Comparison of ENCODE assay signal across 30 mouse cellular contexts in genomic region chr2:29752397-29752796, GRCm38 (mm10). TPM values are rescaled to one million over a fixed set of nuclear protein-coding genes. Genes with fewer than 3 reads are reported as not detected.
DNase-seq lines count a peak whose midpoint lies in the region; ATAC-seq and TF ChIP-seq lines count a peak whose summit lies in the region.
"Had no signal": no experiment of that assay in that cellular context is flagged by ENCODE, and none has a peak within 500 bp of the region (broad histone marks: within the 10 kb centered on the region; RNA-seq: fewer than 3 reads in every experiment).

No protein-coding gene starts in this region.

- no peak for ATAC-seq in kidney, postnatal 0 days (replicated peaks; ENCODE audit: low FRiP score, low read depth)
- no peak for ATAC-seq in stomach, postnatal 0 days (ENCODE audit: low FRiP score, low TSS enrichment)
- ATAC-seq: activated CD4-positive, CD25-positive, alpha-beta regulatory T cell, adult 4 months; forebrain, embryonic 13.5 days; forebrain, embryonic 15.5 days; forebrain, postnatal 0 days had no signal

- H3K4me2 ChIP-seq in kidney, postnatal 0 days (ENCODE audit: low read length) = no peak overlapping the region
- H3K4me2 ChIP-seq in stomach, postnatal 0 days (replicated peaks; ENCODE audit: low read depth) = no peak overlapping the region
- H3K4me2 ChIP-seq: forebrain, embryonic 15.5 days had no signal

- H3K9ac ChIP-seq in kidney, postnatal 0 days (ENCODE audit: low read depth, low read length) = no peak overlapping the region
- no peak overlapping the region for H3K9ac ChIP-seq in ES-Bruce4 (ENCODE audit: low read depth, poor library complexity, severe bottlenecking)
- H3K9ac ChIP-seq in stomach, postnatal 0 days (ENCODE audit: low read length) = no peak overlapping the region
- H3K9ac ChIP-seq: embryonic facial prominence, embryonic 12.5 days; forebrain, embryonic 13.5 days; forebrain, embryonic 15.5 days; forebrain, postnatal 0 days had no signal

- no peak overlapping the region for H3K4me3 ChIP-seq in kidney, postnatal 0 days (replicated peaks; ENCODE audit: low read depth, low read length)
- H3K4me3 ChIP-seq in ES-Bruce4 (ENCODE audit: low read depth, low read length) = no peak overlapping the region
- no peak overlapping the region for H3K4me3 ChIP-seq in stomach, postnatal 0 days (ENCODE audit: low read depth, low read length)
- H3K4me3 ChIP-seq: embryonic facial prominence, embryonic 12.5 days; forebrain, embryonic 13.5 days; forebrain, embryonic 15.5 days had no signal

- peak overlapping the region; percentile 68; the same call in 1 of the 2 replicates for H3K27ac ChIP-seq in kidney, postnatal 0 days
- H3K27ac ChIP-seq in ES-Bruce4 (ENCODE audit: insufficient read depth, low read length) = no peak overlapping the region
- H3K27ac ChIP-seq in stomach, postnatal 0 days (replicated peaks) = 0 out of 2 replicates have a peak overlapping the region, but pooled peaks have one; percentile 83
- H3K27ac ChIP-seq: embryonic facial prominence, embryonic 10.5 days; embryonic facial prominence, embryonic 12.5 days; forebrain, embryonic 13.5 days; forebrain, embryonic 15.5 days had no signal

- DNase-seq in kidney, postnatal 0 days (ENCODE audit: low spot score) = no peak
- DNase-seq in kidney, adult 9 months = no peak
- DNase-seq in R1 (ENCODE audit: low read depth, low spot score) = peak; percentile 57
- DNase-seq in stomach, postnatal 0 days (ENCODE audit: low spot score) = no peak
- DNase-seq in cerebellum, adult 11-12 months = no peak
- no peak for DNase-seq in frontal cortex, postnatal 36 days (ENCODE audit: low spot score in 2 of 2)
- no peak for DNase-seq in left cerebral cortex, adult 8-10 months (ENCODE audit: low spot score in 2 of 2)
- DNase-seq: adrenal gland, adult 8-10 months; adrenal gland, postnatal 14 days; cerebellum, adult 11 months; cerebellum, adult 2 months; cerebellum, adult 9-10 months; cerebellum, postnatal 10 days; cerebellum, postnatal 25 days; forebrain, postnatal 0 days had no signal

- H3K27me3 ChIP-seq in kidney, postnatal 0 days (ENCODE audit: insufficient read depth, low read length) = peaks cover 15% of the 10 kb centered on the region; the same call in 1 of the 2 replicates
- H3K27me3 ChIP-seq in ES-Bruce4 (ENCODE audit: control insufficient read depth, insufficient read depth, low read length, poor library complexity, severe bottlenecking) = no peaks in the 10 kb centered on the region
- H3K27me3 ChIP-seq in stomach, postnatal 0 days (ENCODE audit: control insufficient read depth, insufficient read depth, low read length) = no peaks in the 10 kb centered on the region; the same call in 1 of the 2 replicates
- H3K27me3 ChIP-seq: Patski had no signal

- WGBS in kidney, postnatal 0 days = 92% methylated on average over 5 of the region's 5 CpGs
- WGBS in stomach, postnatal 0 days = 89% methylated on average over 5 of the region's 5 CpGs

- H3K9me3 ChIP-seq in kidney, postnatal 0 days (replicated peaks; ENCODE audit: low read length) = no peaks in the 10 kb centered on the region
- peaks cover 5% of the 10 kb centered on the region; the same call in 1 of the 2 replicates for H3K9me3 ChIP-seq in ES-Bruce4 (replicated peaks; ENCODE audit: control insufficient read depth, insufficient read depth, low read length, poor library complexity, severe bottlenecking)
- H3K9me3 ChIP-seq in stomach, postnatal 0 days (ENCODE audit: control insufficient read depth, low read length) = no peaks in the 10 kb centered on the region
- H3K9me3 ChIP-seq: forebrain, embryonic 13.5 days had no signal

- TF ChIP-seq CTCF in kidney, postnatal 0 days (IDR thresholded peaks at IDR 0.05; ENCODE audit: low read depth) = no peak
- TF ChIP-seq CTCF in ES-Bruce4 (IDR thresholded peaks at IDR 0.05; ENCODE audit: low read depth, low read length) = peak; percentile 2
- TF ChIP-seq CTCF in stomach, postnatal 0 days (IDR thresholded peaks at IDR 0.05; ENCODE audit: low read depth) = no peak

- peaks cover 11% of the 10 kb centered on the region; the same call in 1 of the 2 replicates for H3K4me1 ChIP-seq in kidney, postnatal 0 days (replicated peaks; ENCODE audit: insufficient read depth, low read length)
- peaks cover 2% of the 10 kb centered on the region for H3K4me1 ChIP-seq in ES-Bruce4 (ENCODE audit: control insufficient read depth, insufficient read depth, low read length)
- no peaks in the 10 kb centered on the region for H3K4me1 ChIP-seq in stomach, postnatal 0 days (replicated peaks; ENCODE audit: control insufficient read depth, insufficient read depth)

- no peak for TF ChIP-seq POLR2A in ES-Bruce4 (IDR thresholded peaks at IDR 0.05; ENCODE audit: insufficient read depth, low read length)

- no peaks in the 10 kb centered on the region for H3K36me3 ChIP-seq in kidney, postnatal 0 days (ENCODE audit: insufficient read depth, low read length)
- no peaks in the 10 kb centered on the region for H3K36me3 ChIP-seq in ES-Bruce4 (ENCODE audit: control insufficient read depth, insufficient read depth, low read length, poor library complexity, severe bottlenecking)
- H3K36me3 ChIP-seq in stomach, postnatal 0 days (ENCODE audit: control insufficient read depth, insufficient read depth, low read length) = no peaks in the 10 kb centered on the region
- H3K36me3 ChIP-seq: embryonic facial prominence, embryonic 10.5 days; embryonic facial prominence, embryonic 12.5 days; forebrain, embryonic 15.5 days; G1E had no signal

- no peak for TF ChIP-seq EP300 in ES-Bruce4 (IDR thresholded peaks at IDR 0.05; ENCODE audit: insufficient read depth, low read depth, low read length)
- TF ChIP-seq EP300 in stomach, postnatal 0 days (optimal IDR thresholded peaks at IDR 0.05) = no peak

RNA-seq across cellular contexts. Expression of gene Gm13420, which starts 0.9 kb away (rescaled TPM):
- 3.8 and 4.5 TPM in 2 replicates for polyA plus RNA-seq in kidney, postnatal 0 days (2015; fragmentation: Nextera tagmentation; extraction: Ambion mirVana)
- 0.75 TPM in 1 of 2 replicates, not detected in the other for polyA plus RNA-seq in ES-Bruce4 (2011; ENCODE audit: insufficient read depth, insufficient read length, low read depth, missing spikeins)
- 5.8 and 6.1 TPM in 2 replicates for polyA plus RNA-seq in stomach, postnatal 0 days (2015; fragmentation: Nextera tagmentation; extraction: Ambion mirVana)
- 1 to 10 TPM in 3 of 4 experiments, under 1 TPM in 1; 0.44 to 2.5 (median 1.4) TPM for total RNA-seq in left cerebral cortex, adult 8-10 months (2022)
- total RNA-seq: adrenal gland, adult 18-20 months; adrenal gland, postnatal 14 days; G1E had no signal
- polyA plus RNA-seq: C2C12; embryonic facial prominence, embryonic 10.5 days; embryonic facial prominence, embryonic 12.5 days; embryonic facial prominence, embryonic 14.5 days; forebrain, embryonic 11.5 days; forebrain, embryonic 13.5 days; forebrain, embryonic 15.5 days; G1E had no signal

RNA-seq across cellular contexts. Expression of gene Gm13547, which starts 6.7 kb away (rescaled TPM):
- polyA plus RNA-seq in kidney, postnatal 0 days (2015; fragmentation: Nextera tagmentation; extraction: Ambion mirVana) = 0.41 TPM in 1 of 2 replicates, not detected in the other
- polyA plus RNA-seq in ES-Bruce4 (2011; ENCODE audit: insufficient read depth, insufficient read length, low read depth, missing spikeins) = not detected in 2 replicates
- polyA plus RNA-seq in stomach, postnatal 0 days (2015; fragmentation: Nextera tagmentation; extraction: Ambion mirVana) = 0.28 TPM in 1 of 2 replicates, not detected in the other
- total RNA-seq in left cerebral cortex, adult 8-10 months (2022) = under 1 TPM in 1 of 4 experiments, not detected in 3; 0.63 TPM
- total RNA-seq: adrenal gland, adult 18-20 months; adrenal gland, adult 8-10 months; adrenal gland, postnatal 14 days; adrenal gland, postnatal 4 days; forebrain, postnatal 0 days had no signal
- polyA plus RNA-seq: activated CD4-positive, CD25-positive, alpha-beta regulatory T cell, adult 4 months; brain, embryonic 14.5 days; C2C12; cerebellum, adult 2 months; cortical plate, adult 2 months; embryonic facial prominence, embryonic 10.5 days; embryonic facial prominence, embryonic 12.5 days; embryonic facial prominence, embryonic 14.5 days; forebrain, embryonic 11.5 days; forebrain, postnatal 0 days; G1E had no signal

RNA-seq across cellular contexts. Expression of gene Coq4, which starts 34.9 kb away (rescaled TPM):
- 29.3 and 31.1 TPM in 2 replicates for polyA plus RNA-seq in kidney, postnatal 0 days (2015; fragmentation: Nextera tagmentation; extraction: Ambion mirVana)
- 8.5 and 21.5 TPM in 2 replicates for polyA plus RNA-seq in ES-Bruce4 (2011; ENCODE audit: insufficient read depth, insufficient read length, low read depth, missing spikeins)
- 18.7 and 20.4 TPM in 2 replicates for polyA plus RNA-seq in stomach, postnatal 0 days (2015; fragmentation: Nextera tagmentation; extraction: Ambion mirVana)
- total RNA-seq in left cerebral cortex, adult 8-10 months (2022) = 10 to 100 TPM; 20.1 to 31.2 (median 22.6) TPM

RNA-seq across cellular contexts. Expression of gene Trub2, which starts 35.9 kb away (rescaled TPM):
- polyA plus RNA-seq in kidney, postnatal 0 days (2015; fragmentation: Nextera tagmentation; extraction: Ambion mirVana) = 24.1 and 25.9 TPM in 2 replicates
- 52.4 and 54.9 TPM in 2 replicates for polyA plus RNA-seq in ES-Bruce4 (2011; ENCODE audit: insufficient read depth, insufficient read length, low read depth, missing spikeins)
- 14.7 TPM in 2 replicates for polyA plus RNA-seq in stomach, postnatal 0 days (2015; fragmentation: Nextera tagmentation; extraction: Ambion mirVana)
- total RNA-seq in left cerebral cortex, adult 8-10 months (2022) = 10 to 100 TPM; 45.4 to 53.5 (median 50.2) TPM

RNA-seq across cellular contexts. Expression of gene Slc27a4, which starts 50.0 kb away (rescaled TPM):
- polyA plus RNA-seq in kidney, postnatal 0 days (2015; fragmentation: Nextera tagmentation; extraction: Ambion mirVana) = 15.0 and 15.5 TPM in 2 replicates
- polyA plus RNA-seq in ES-Bruce4 (2011; ENCODE audit: insufficient read depth, insufficient read length, low read depth, missing spikeins) = 8.7 TPM in 2 replicates
- polyA plus RNA-seq in stomach, postnatal 0 days (2015; fragmentation: Nextera tagmentation; extraction: Ambion mirVana) = 34.0 and 36.4 TPM in 2 replicates
- 10 to 100 TPM; 73.1 to 75.0 (median 74.0) TPM for total RNA-seq in left cerebral cortex, adult 8-10 months (2022)
